Mouse (Mus musculus) C2C12 (cell line): Measurements from ENCODE around the gene Brinp1.

Source experiments
- CEBPB ChIP-seq: IDR thresholded peaks from one replicate; pipeline ENCODE4 v1.6.1; 2011; ENCODE audit warnings: low read depth, mild to moderate bottlenecking, control low read depth, moderate library complexity
- CTCF ChIP-seq: IDR thresholded peaks from one replicate; pipeline ENCODE4 v1.5.1; 2011; ENCODE audit not compliant: control insufficient read depth, insufficient read depth, insufficient read length
- MAX ChIP-seq: IDR thresholded peaks from one replicate; pipeline ENCODE4 v1.6.1; 2011; ENCODE audit warnings: mild to moderate bottlenecking, control low read depth

GRCm38 (mm10) chr4:68768256-68768655, 185.9 kb downstream of the Brinp1 start:
- no peak for TF ChIP-seq CTCF
- no peak for TF ChIP-seq CEBPB
- TF ChIP-seq MAX, result no peak
